Mouse (Mus musculus) G1E (cell line): ENCODE measurements around the gene Gm21293.

Experiments used
- CTCF ChIP-seq: IDR thresholded peaks from 2 replicates; pipeline ENCODE4 v1.5.1; 2012; ENCODE audit warnings: low read depth, low read length, inconsistent platforms, mixed read lengths
- GATA1 ChIP-seq: IDR thresholded peaks from 2 replicates; pipeline ENCODE4 v1.6.1; 2012; ENCODE audit warnings: borderline replicate concordance, low read length, inconsistent platforms, mixed read lengths
- POLR2AphosphoS5 ChIP-seq: IDR thresholded peaks from 2 replicates; pipeline ENCODE4 v1.6.1; 2012; ENCODE audit warnings: low read depth, low read length, inconsistent platforms; ENCODE audit not compliant: insufficient replicate concordance
- TAL1 ChIP-seq: conservative IDR thresholded peaks from 2 replicates; pipeline ENCODE4 v1.6.1; 2012; ENCODE audit warnings: low read depth, low read length, inconsistent platforms, mixed read lengths

DNA sequence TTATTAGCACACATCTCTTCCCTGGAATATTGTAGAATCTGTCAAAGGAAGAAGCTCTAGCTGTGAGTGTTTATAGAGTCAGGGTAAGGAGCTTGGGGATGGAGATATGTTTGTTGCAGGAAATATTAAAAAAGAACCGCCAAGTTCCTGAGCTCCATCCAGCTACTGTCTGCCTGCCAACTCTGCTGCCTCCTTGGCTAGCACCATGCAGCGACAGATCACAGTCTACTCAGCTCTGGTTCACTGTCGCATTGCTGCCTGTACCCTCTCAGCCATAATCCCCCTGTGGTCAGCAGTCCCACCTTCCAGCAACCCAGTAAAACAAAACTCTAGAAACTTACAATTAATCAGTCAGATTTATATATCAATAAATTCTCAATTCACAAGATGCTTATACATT is 32.7 kb upstream of the Gm21293 start:
- TF ChIP-seq CTCF (no peak), GATA1 (no peak), POLR2AphosphoS5 (no peak), TAL1 (no peak)
